Mouse (Mus musculus) neural tube, embryonic 13.5 days (tissue): Measurements from ENCODE around the gene Ltbp2. TPM values are rescaled to one million over a fixed set of nuclear protein-coding genes. Genes with fewer than 3 reads are reported as not detected.

Source experiments
- polyA plus RNA-seq: library from polyadenylated mRNA; unstranded; fragments of >200 nt; fragmentation: Nextera tagmentation; extraction: Ambion mirVana; gene quantifications from 2 replicates; pipeline ENCODE4 v1.2.1, GENCODE M21; 2015

Gene Ltbp2
- polyA plus RNA-seq, 1 experiment from 2014 or later: 0.08 TPM

Other genes with a start within 250 kb of the Ltbp2 start
- gene Vrtn, start 235.5 kb downstream of the Ltbp2 start, polyA plus RNA-seq: not detected in 2 replicates
- 3.6 and 3.8 TPM in 2 replicates for gene Syndig1l, start 177.7 kb downstream of the Ltbp2 start, polyA plus RNA-seq
- 74.9 and 77.8 TPM in 2 replicates for gene Npc2, start 103.4 kb downstream of the Ltbp2 start, polyA plus RNA-seq
- gene Isca2, start 103.3 kb downstream of the Ltbp2 start, polyA plus RNA-seq: 148 and 154 TPM in 2 replicates
- gene Fcf1, start 94.4 kb upstream of the Ltbp2 start, polyA plus RNA-seq: 118 and 129 TPM in 2 replicates
- 26.2 and 28.5 TPM in 2 replicates for gene Arel1, start 94.4 kb upstream of the Ltbp2 start, polyA plus RNA-seq
- gene Ylpm1, start 119.8 kb upstream of the Ltbp2 start, polyA plus RNA-seq: 36.8 and 40.2 TPM in 2 replicates
- 3.9 and 5.4 TPM in 2 replicates for gene Prox2, start 234.2 kb upstream of the Ltbp2 start, polyA plus RNA-seq
- gene Dlst, start 234.3 kb upstream of the Ltbp2 start, polyA plus RNA-seq: 108 and 116 TPM in 2 replicates